Mouse (Mus musculus) spleen, adult 2 months (tissue): ENCODE data around the gene Ddn. TPM values are rescaled to one million over a fixed set of nuclear protein-coding genes. Genes with fewer than 3 reads are reported as not detected.

Experiments used
- DNase-seq, 2 experiments: peaks; one replicate each; pipeline versions ENCODE4 v3.0.0 to v3.0.0-alpha.2; 2012 to 2021; ENCODE audit warnings: low spot score in 2 of 2, low read depth in 1 of 2
- H3K27ac ChIP-seq: fragments of 200-500 bp; 2 replicates; pipeline ENCODE4 v1.5.1; 2012; ENCODE audit warnings: low read length, inconsistent platforms; ENCODE audit not compliant: insufficient read depth
- H3K27me3 ChIP-seq: fragments of 200-500 bp; 2 replicates; pipeline ENCODE4 v1.6.1; 2012; ENCODE audit warnings: mild to moderate bottlenecking, moderate library complexity, low read length, inconsistent platforms; ENCODE audit not compliant: control insufficient read depth, insufficient read depth
- H3K36me3 ChIP-seq: fragments of 200-500 bp; 2 replicates; pipeline ENCODE4 v1.6.1; 2012; ENCODE audit warnings: mild to moderate bottlenecking, low read length, inconsistent platforms; ENCODE audit not compliant: control insufficient read depth, insufficient read depth
- H3K4me1 ChIP-seq: fragments of 200-500 bp; 2 replicates; pipeline ENCODE4 v1.6.1; 2011; ENCODE audit warnings: inconsistent platforms; ENCODE audit not compliant: control insufficient read depth, insufficient read depth, insufficient read length
- H3K4me3 ChIP-seq: fragments of 200-500 bp; 2 replicates; pipeline ENCODE4 v1.5.1; 2011; ENCODE audit warnings: mild to moderate bottlenecking, inconsistent platforms; ENCODE audit not compliant: insufficient read depth, insufficient read length; ENCODE audit errors: extremely low read depth
- CTCF ChIP-seq: fragments of 200-500 bp; IDR thresholded peaks from 2 replicates; pipeline ENCODE4 v1.5.1; 2011; ENCODE audit warnings: mild to moderate bottlenecking, inconsistent platforms; ENCODE audit not compliant: insufficient read depth, insufficient read length, insufficient replicate concordance; ENCODE audit errors: extremely low read depth
- POLR2A ChIP-seq: fragments of 200-500 bp; IDR thresholded peaks from 2 replicates; pipeline ENCODE4 v1.6.1; 2011; ENCODE audit warnings: low read depth, low read length, inconsistent platforms
- WGBS: fragments of 180-500 bp; shearing (Covaris S2); methylation state at CpG from one replicate; pipeline ENCODE4 v1.1.7; 2018; 5-methylcytosine and 5-hydroxymethylcytosine counted together
- polyA plus RNA-seq: library from polyadenylated mRNA; depleted of rRNA; stranded (reverse); fragments of >200 nt; gene quantifications from 2 replicates; pipeline ENCODE4 v1.2.3, GENCODE M21; 2012; rRNA removed

Ddn gene
- 0.20 and 0.39 TPM in 2 replicates for polyA plus RNA-seq

GRCm38 (mm10) chr15:98809390-98809789, at the start of gene Ddn:
Gene Ddn (minus strand): TSS chr15:98809490.
- H3K27ac ChIP-seq, result no peak within 1 kb of the TSS
- no peak within 1 kb of the TSS; the same call in 1 of the 2 replicates for H3K4me3 ChIP-seq
- WGBS, result 91% methylated on average over 3 of the region's 3 CpGs
- peaks cover 22% of the 10 kb centered on the region for H3K36me3 ChIP-seq
- H3K4me1 ChIP-seq, result peaks cover 26% of the 10 kb centered on the region
- DNase-seq, result no peak
- TF ChIP-seq CTCF, result no peak
- H3K27me3 ChIP-seq, result peaks cover 30% of the 10 kb centered on the region

- no peak for DNase-seq
- no peak for TF ChIP-seq POLR2A
- Histone ChIP-seq H3K4me3 (no peak overlapping the region), H3K4me1 (no peaks in the 10 kb centered on the region), H3K27me3 (no peaks in the 10 kb centered on the region), H3K36me3 (peaks cover 89% of the 10 kb centered on the region), H3K27ac (no peak overlapping the region)
- 95% methylated on average over 16 of the region's 16 CpGs for WGBS
Observed at GRCm38 (mm10) chr15:98854214-98854613, 44.9 kb upstream of the Ddn start.

GRCm38 (mm10) chr15:98853161-98853937, 44.1 kb upstream of the Ddn start:
- Histone ChIP-seq H3K27me3 (no peaks in the 10 kb centered on the region), H3K27ac (no peak overlapping the region), H3K36me3 (peaks cover 91% of the 10 kb centered on the region), H3K4me3 (no peak overlapping the region), H3K4me1 (no peaks in the 10 kb centered on the region)
- TF ChIP-seq CTCF, result no peak
- no peak for TF ChIP-seq POLR2A
- no peak for DNase-seq
- WGBS, result 96% methylated on average over 28 of the region's 28 CpGs

GRCm38 (mm10) chr15:98852733-98853132, 43.4 kb upstream of the Ddn start:
- Histone ChIP-seq H3K36me3 (peaks cover 88% of the 10 kb centered on the region), H3K27me3 (no peaks in the 10 kb centered on the region), H3K27ac (no peak overlapping the region), H3K4me3 (no peak overlapping the region), H3K4me1 (no peaks in the 10 kb centered on the region)
- DNase-seq, result no peak
- TF ChIP-seq CTCF, result no peak
- TF ChIP-seq POLR2A, result no peak
- 93% methylated on average over 9 of the region's 9 CpGs for WGBS

- TF ChIP-seq CTCF (no peak), POLR2A (no peak)
- WGBS, result 94% methylated on average over 9 of the region's 9 CpGs
- peaks cover 87% of the 10 kb centered on the region for H3K36me3 ChIP-seq
Observed at GRCm38 (mm10) chr15:98852071-98852470, 42.8 kb upstream of the Ddn start.

GRCm38 (mm10) chr15:98851229-98851818, 42.0 kb upstream of the Ddn start:
- 94% methylated on average over 21 of the region's 21 CpGs for WGBS
- H3K4me1 ChIP-seq, result no peaks in the 10 kb centered on the region
- H3K4me3 ChIP-seq, result no peak overlapping the region
- no peaks in the 10 kb centered on the region for H3K27me3 ChIP-seq
- H3K27ac ChIP-seq, result no peak overlapping the region
- no peak for DNase-seq
- peaks cover 87% of the 10 kb centered on the region for H3K36me3 ChIP-seq
- TF ChIP-seq POLR2A (no peak), CTCF (no peak)

More at GRCm38 (mm10) chr15:98852071-98852470, 42.8 kb upstream of the Ddn start:
- Histone ChIP-seq H3K4me1 (no peaks in the 10 kb centered on the region), H3K27ac (no peak overlapping the region), H3K27me3 (no peaks in the 10 kb centered on the region), H3K4me3 (no peak overlapping the region)
- DNase-seq, result no peak

- H3K4me3 ChIP-seq, result no peak overlapping the region
- 91% methylated on average over 14 of the region's 14 CpGs for WGBS
- H3K36me3 ChIP-seq, result peaks cover 86% of the 10 kb centered on the region
- TF ChIP-seq CTCF (no peak), POLR2A (no peak)
- H3K27ac ChIP-seq, result no peak overlapping the region
- H3K4me1 ChIP-seq, result no peaks in the 10 kb centered on the region
- H3K27me3 ChIP-seq, result no peaks in the 10 kb centered on the region
- no peak for DNase-seq
Observed at GRCm38 (mm10) chr15:98850668-98851067, 41.4 kb upstream of the Ddn start.
